Mouse (Mus musculus) retina, postnatal 7 days (tissue): ENCODE data around the gene Eva1b.

Source experiments
- DNase-seq: peaks from one replicate; pipeline ENCODE4 v3.0.0-alpha.2; 2012; ENCODE audit warnings: low read depth, low spot score

Gene Eva1b

GRCm38 (mm10) chr4:126147533-126148160 lies at the start of gene Eva1b:
Gene Eva1b (plus strand): TSS chr4:126147744.
- no peak for DNase-seq

- no peak for DNase-seq
These were observed 48.2 kb upstream of the Eva1b start for GRCm38 (mm10) chr4:126099365-126099764.

GRCm38 (mm10) chr4:126100764-126101163 lies 46.8 kb upstream of the Eva1b start:
- no peak for DNase-seq

GRCm38 (mm10) chr4:126102061-126102841 lies 45.3 kb upstream of the Eva1b start:
- DNase-seq: no peak

- peak; percentile 67 for DNase-seq
These were observed 44.4 kb upstream of the Eva1b start for GRCm38 (mm10) chr4:126103057-126103581.

- DNase-seq: peak; percentile 97
These were observed 43.9 kb upstream of the Eva1b start, which contains the start of gene Stk40 for GRCm38 (mm10) chr4:126103590-126104068. Gene Stk40 (plus strand): TSS chr4:126103957.

GRCm38 (mm10) chr4:126104261-126105075 lies 43.1 kb upstream of the Eva1b start:
- no peak for DNase-seq

- no peak for DNase-seq
These were observed 42.3 kb upstream of the Eva1b start for GRCm38 (mm10) chr4:126105131-126105783.

GRCm38 (mm10) chr4:126108061-126108740 lies 39.3 kb upstream of the Eva1b start:
- DNase-seq: peak; percentile 57

- DNase-seq: no peak
These were observed 37.8 kb upstream of the Eva1b start for GRCm38 (mm10) chr4:126109613-126110373.

GRCm38 (mm10) chr4:126110374-126111152 lies 37.0 kb upstream of the Eva1b start:
- no peak for DNase-seq

- peak; percentile 25 for DNase-seq
These were observed 36.4 kb upstream of the Eva1b start for GRCm38 (mm10) chr4:126111153-126111549.

- no peak for DNase-seq
These were observed 34.3 kb upstream of the Eva1b start for GRCm38 (mm10) chr4:126113243-126113642.

GRCm38 (mm10) chr4:126113943-126114342 lies 33.6 kb upstream of the Eva1b start:
- DNase-seq: peak; percentile 38

GRCm38 (mm10) chr4:126115411-126115810 lies 32.1 kb upstream of the Eva1b start:
- DNase-seq: no peak

GRCm38 (mm10) chr4:126115871-126116521 lies 31.5 kb upstream of the Eva1b start:
- DNase-seq: no peak

- DNase-seq: no peak
These were observed 30.4 kb upstream of the Eva1b start for GRCm38 (mm10) chr4:126117116-126117515.

GRCm38 (mm10) chr4:126118651-126119050 lies 28.9 kb upstream of the Eva1b start:
- no peak for DNase-seq

GRCm38 (mm10) chr4:126119051-126119450 lies 28.5 kb upstream of the Eva1b start:
- DNase-seq: no peak
